Mouse (Mus musculus): ENCODE measurements at regions not wholly inside any gene's neighbourhood (a gene's known extent, or its start where the extent isn't known, plus 50 kb on each side); places are given as distances from the start of the nearest gene placed in this dataset.

DNA sequence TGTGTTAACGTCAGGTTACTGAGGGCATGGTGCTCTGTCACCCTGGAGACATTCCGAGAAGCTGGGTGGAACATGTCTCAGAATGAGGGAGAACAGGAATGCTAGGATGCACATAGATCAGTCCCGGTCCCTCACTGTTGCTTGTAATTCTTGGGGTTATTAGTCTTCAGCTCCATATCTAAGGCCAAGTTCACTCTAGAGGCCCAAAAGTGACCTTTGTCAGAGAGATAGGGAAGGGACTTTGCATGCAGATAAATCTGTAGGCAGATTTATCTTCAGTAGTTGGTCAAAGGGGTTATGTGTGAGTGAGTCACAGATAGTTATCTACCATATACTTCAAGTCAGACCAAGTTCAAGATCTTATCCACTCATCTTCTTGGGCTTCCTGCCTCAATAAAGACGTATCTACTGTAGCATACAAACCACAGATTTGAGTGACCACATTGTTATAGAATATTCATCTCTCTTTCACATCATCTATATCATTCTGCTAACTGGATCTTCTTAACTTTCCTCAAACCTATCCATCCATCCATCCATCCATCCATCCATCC lies 58.4 kb upstream of the Slc35f5 start:
- no peaks in the 10 kb centered on the region for H3K36me3 ChIP-seq (ENCODE audit: control insufficient read depth in 1 of 2, insufficient read depth in 2 of 2, low read length in 2 of 2)
- no peaks in the 10 kb centered on the region for H3K27me3 ChIP-seq (ENCODE audit: control insufficient read depth in 1 of 2, insufficient read depth in 2 of 2, low read length in 2 of 2)
- H3K9me3 ChIP-seq (replicated peaks; ENCODE audit: insufficient read depth, low read length) = no peaks in the 10 kb centered on the region
- TF ChIP-seq HCFC1 (IDR thresholded peaks at IDR 0.05; ENCODE audit: low read depth, low read length) (no peak), CHD1 (IDR thresholded peaks at IDR 0.05; ENCODE audit: low read depth, low read length) (no peak), NELFE (IDR thresholded peaks at IDR 0.05; ENCODE audit: low read depth, low read length) (no peak), NRF1 (IDR thresholded peaks at IDR 0.05; ENCODE audit: insufficient read depth, low read depth, low read length, poor library complexity, severe bottlenecking) (no peak), POLR2AphosphoS2 (IDR thresholded peaks at IDR 0.05; ENCODE audit: low read length) (no peak)
- H3K79me2 ChIP-seq (ENCODE audit: control insufficient read depth, insufficient read depth, low read length, poor library complexity) = no peaks in the 10 kb centered on the region
- H3K9ac ChIP-seq (ENCODE audit: control insufficient read depth, low read depth, low read length, poor library complexity, severe bottlenecking) = no peak overlapping the region
- H3K27ac ChIP-seq (ENCODE audit: control insufficient read depth, low read depth, low read length) = no peak overlapping the region
- no peaks in the 10 kb centered on the region for H3K4me1 ChIP-seq (ENCODE audit: control insufficient read depth in 1 of 2, insufficient read depth in 2 of 2, low read length in 2 of 2)
- DNase-seq (ENCODE audit: low read depth, low spot score) = no peak
- no peak overlapping the region for H3K4me3 ChIP-seq (ENCODE audit: control insufficient read depth in 1 of 2, insufficient read depth in 1 of 2, low read depth in 2 of 2, low read length in 2 of 2)

DNA sequence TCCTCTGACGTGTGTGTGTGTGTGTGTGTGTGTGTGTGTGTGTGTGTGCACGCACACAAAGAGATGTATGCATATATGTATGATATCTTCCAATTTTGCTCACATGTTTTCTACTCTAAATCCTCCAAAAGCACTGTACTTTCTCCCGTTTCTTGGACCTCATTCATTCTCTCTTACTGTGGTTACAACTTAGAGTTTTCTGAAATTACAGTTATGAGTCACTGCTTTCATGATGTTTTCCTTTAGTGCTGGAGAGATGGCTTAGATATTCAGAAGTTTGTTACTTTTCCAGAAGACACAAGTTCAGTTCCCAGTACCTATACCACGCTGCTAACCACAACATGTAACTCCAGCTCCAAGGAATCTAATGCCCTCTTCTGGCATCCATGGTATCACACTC lies 56.5 kb upstream of the Slc35f5 start:
- TF ChIP-seq NELFE (IDR thresholded peaks at IDR 0.05; ENCODE audit: low read depth, low read length) = no peak
- no peak for TF ChIP-seq EP300 (IDR thresholded peaks at IDR 0.05; ENCODE audit: low read depth in 1 of 2, low read length in 2 of 2)
- TF ChIP-seq POLR2AphosphoS2 (IDR thresholded peaks at IDR 0.05; ENCODE audit: low read length) = no peak
- no peak for TF ChIP-seq E2F4 (IDR thresholded peaks at IDR 0.05; ENCODE audit: borderline replicate concordance, low read depth, low read length)
- no peak for TF ChIP-seq USF1 (IDR thresholded peaks at IDR 0.05; ENCODE audit: low read depth, low read length)
- TF ChIP-seq CTCF (IDR thresholded peaks at IDR 0.05 in 2 of 3, conservative IDR thresholded peaks at IDR 0.05 in 1 of 3; ENCODE audit: control insufficient read depth in 1 of 3, insufficient read depth in 1 of 3, low read depth in 2 of 3, low read length in 3 of 3, poor library complexity in 1 of 3, severe bottlenecking in 1 of 3) = no peak
- no peak for TF ChIP-seq MYB (IDR thresholded peaks at IDR 0.05; ENCODE audit: low read depth, low read length)
- TF ChIP-seq ZKSCAN1 (IDR thresholded peaks at IDR 0.05; ENCODE audit: low read depth, low read length) = no peak
- no peak for TF ChIP-seq SIN3A (IDR thresholded peaks at IDR 0.05; ENCODE audit: low read length)
- no peak for TF ChIP-seq TCF12 (IDR thresholded peaks at IDR 0.05; ENCODE audit: low read depth, low read length)
- TF ChIP-seq GABPA (IDR thresholded peaks at IDR 0.05; ENCODE audit: low read depth, low read length) = no peak
- no peak for TF ChIP-seq HCFC1 (IDR thresholded peaks at IDR 0.05; ENCODE audit: low read depth, low read length)
- TF ChIP-seq MXI1 (IDR thresholded peaks at IDR 0.05; ENCODE audit: low read depth, low read length) = no peak
- TF ChIP-seq BHLHE40 (IDR thresholded peaks at IDR 0.05; ENCODE audit: borderline replicate concordance, low read depth, low read length) = no peak
- TF ChIP-seq NRF1 (IDR thresholded peaks at IDR 0.05; ENCODE audit: insufficient read depth, low read depth, low read length, poor library complexity, severe bottlenecking) = no peak
- TF ChIP-seq JUND (IDR thresholded peaks at IDR 0.05; ENCODE audit: low read depth, low read length) = no peak
- TF ChIP-seq MAFK (IDR thresholded peaks at IDR 0.05; ENCODE audit: borderline replicate concordance, low read depth, low read length) = no peak
- no peak for TF ChIP-seq TAL1 (IDR thresholded peaks at IDR 0.05; ENCODE audit: low read length)
- TF ChIP-seq CHD1 (IDR thresholded peaks at IDR 0.05; ENCODE audit: low read depth, low read length) = no peak
- Histone ChIP-seq H3K27ac (ENCODE audit: control insufficient read depth, low read depth, low read length) (no peak overlapping the region), H3K9ac (ENCODE audit: control insufficient read depth, low read depth, low read length, poor library complexity, severe bottlenecking) (no peak overlapping the region), H3K27me3 (ENCODE audit: control insufficient read depth in 1 of 2, insufficient read depth in 2 of 2, low read length in 2 of 2) (no peaks in the 10 kb centered on the region; a peak in 1 of 4 replicates), H3K4me3 (ENCODE audit: control insufficient read depth in 1 of 2, insufficient read depth in 1 of 2, low read depth in 2 of 2, low read length in 2 of 2) (no peak overlapping the region), H3K79me2 (ENCODE audit: control insufficient read depth, insufficient read depth, low read length, poor library complexity) (no peaks in the 10 kb centered on the region), H3K9me3 (replicated peaks; ENCODE audit: insufficient read depth, low read length) (no peaks in the 10 kb centered on the region), H3K4me1 (ENCODE audit: control insufficient read depth in 1 of 2, insufficient read depth in 2 of 2, low read length in 2 of 2) (no peaks in the 10 kb centered on the region), H3K36me3 (ENCODE audit: control insufficient read depth in 1 of 2, insufficient read depth in 2 of 2, low read length in 2 of 2) (no peaks in the 10 kb centered on the region)
- no peak for DNase-seq (ENCODE audit: low read depth, low spot score)
